Mouse (Mus musculus) embryonic facial prominence, embryonic 10.5 days (tissue): ENCODE measurements around the gene Lrmda. TPM values are rescaled to one million over a fixed set of nuclear protein-coding genes. Genes with fewer than 3 reads are reported as not detected.

Experiments
- DNase-seq: peaks from one replicate; pipeline ENCODE4 v3.0.0-alpha.2; 2017; ENCODE audit warnings: low spot score
- H3K27ac ChIP-seq: fragments of 300-500 bp; sonication (generic); replicated peaks from 2 replicates; pipeline ENCODE4 v1.5.1; 2016; ENCODE audit warnings: mild to moderate bottlenecking
- H3K27me3 ChIP-seq: fragments of 300-500 bp; sonication (generic); replicated peaks from 2 replicates; pipeline ENCODE4 v1.6.1; 2016; ENCODE audit warnings: low read depth, mild to moderate bottlenecking; ENCODE audit not compliant: poor library complexity, severe bottlenecking
- H3K36me3 ChIP-seq: fragments of 300-500 bp; sonication (generic); replicated peaks from 2 replicates; pipeline ENCODE4 v1.6.1; 2016; ENCODE audit warnings: mild to moderate bottlenecking, moderate library complexity
- H3K4me1 ChIP-seq: fragments of 300-500 bp; sonication (generic); 2 replicates; pipeline ENCODE4 v1.6.1; 2016
- H3K4me3 ChIP-seq: fragments of 300-500 bp; sonication (generic); 2 replicates; pipeline ENCODE4 v1.5.1; 2016; ENCODE audit warnings: mild to moderate bottlenecking, moderate library complexity
- H3K9me3 ChIP-seq: fragments of 300-500 bp; sonication (generic); 2 replicates; pipeline ENCODE4 v1.6.1; 2016; ENCODE audit warnings: mild to moderate bottlenecking
- WGBS: fragments of 180-500 bp; shearing (Covaris S2); methylation state at CpG from one replicate; pipeline ENCODE4 v1.1.7; 2016; 5-methylcytosine and 5-hydroxymethylcytosine counted together
- polyA plus RNA-seq: library from polyadenylated mRNA; unstranded; fragments of >200 nt; fragmentation: Nextera tagmentation; extraction: Ambion mirVana; gene quantifications from 2 replicates; pipeline ENCODE4 v1.2.1, GENCODE M21; 2016

Lrmda gene
- polyA plus RNA-seq, 1 experiment from 2014 or later: 0.88 TPM

DNA sequence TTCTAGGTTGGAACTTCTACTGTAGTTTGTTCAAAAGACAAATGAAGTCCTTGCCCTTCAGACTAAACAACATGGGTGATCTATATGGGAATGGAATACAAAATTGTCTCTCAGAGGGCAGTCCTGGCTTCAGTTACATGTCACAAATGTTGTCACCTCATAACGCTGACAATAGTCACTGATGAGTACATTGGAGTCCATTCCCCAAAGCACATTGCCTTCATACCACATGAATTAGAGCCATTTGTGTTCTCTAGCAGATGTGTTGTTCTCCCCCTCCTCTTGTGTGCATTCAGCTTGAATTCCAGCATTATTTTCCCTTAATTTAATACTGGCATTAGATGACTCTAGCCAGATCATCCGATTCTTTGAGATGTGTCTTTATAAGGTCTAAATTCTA lies 883.4 kb downstream of the Lrmda start:
- 93% methylated on average over 2 of the region's 2 CpGs for WGBS
- Histone ChIP-seq H3K27ac (no peak overlapping the region), H3K4me1 (peaks cover 19% of the 10 kb centered on the region), H3K27me3 (no peaks in the 10 kb centered on the region), H3K36me3 (no peaks in the 10 kb centered on the region), H3K9me3 (no peaks in the 10 kb centered on the region), H3K4me3 (no peak overlapping the region)
- no peak for DNase-seq

DNA sequence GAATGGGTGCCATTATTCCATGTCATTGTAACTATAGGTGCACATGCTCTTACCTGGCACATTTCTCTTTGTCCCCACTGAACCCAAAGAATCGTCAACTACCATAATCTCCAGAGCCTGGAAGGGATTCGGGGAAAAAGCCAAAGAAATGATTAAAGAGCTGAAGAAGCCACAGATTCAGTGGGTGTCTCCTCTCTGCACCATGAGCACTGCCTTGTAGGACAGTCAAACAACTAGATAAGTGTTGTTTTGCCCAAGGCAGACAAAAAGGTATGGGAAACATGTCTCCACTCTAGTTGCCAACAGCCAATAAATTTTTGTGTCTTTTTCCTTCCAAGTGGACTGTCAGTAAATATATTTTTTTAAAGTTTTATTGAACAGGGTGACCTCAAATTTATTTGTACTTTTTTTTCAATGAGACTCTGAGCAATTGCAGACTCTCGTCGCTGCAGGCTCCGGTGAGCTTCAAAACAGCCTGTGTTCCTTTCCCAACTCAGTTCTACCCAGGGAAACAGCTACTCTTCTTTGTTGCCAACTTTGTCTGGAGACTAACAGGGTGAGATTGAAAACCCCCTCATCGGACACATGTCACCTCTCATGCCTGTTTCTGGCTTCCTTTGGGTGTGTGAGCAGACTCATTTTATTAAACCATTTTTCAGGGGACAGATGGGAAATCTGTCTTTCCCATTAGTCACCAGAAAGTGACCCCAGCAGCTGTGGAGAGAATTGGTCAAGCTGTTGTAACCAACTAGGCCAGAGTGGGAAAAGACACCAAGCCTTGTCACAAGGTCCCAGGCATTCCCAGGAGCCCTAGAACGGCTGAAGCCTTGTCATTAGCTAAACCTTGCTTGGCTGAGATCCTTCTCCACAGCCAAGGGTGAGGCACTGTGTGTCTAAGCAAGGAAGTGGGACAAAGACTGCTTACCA lies 886.5 kb downstream of the Lrmda start:
- Histone ChIP-seq H3K36me3 (no peaks in the 10 kb centered on the region), H3K9me3 (no peaks in the 10 kb centered on the region), H3K4me3 (no peak overlapping the region), H3K4me1 (peaks cover 24% of the 10 kb centered on the region), H3K27ac (peak overlapping the region; percentile 76; the same call in 1 of the 2 replicates), H3K27me3 (no peaks in the 10 kb centered on the region)
- DNase-seq: no peak
- WGBS: 85% methylated on average over 7 of the region's 7 CpGs

DNA sequence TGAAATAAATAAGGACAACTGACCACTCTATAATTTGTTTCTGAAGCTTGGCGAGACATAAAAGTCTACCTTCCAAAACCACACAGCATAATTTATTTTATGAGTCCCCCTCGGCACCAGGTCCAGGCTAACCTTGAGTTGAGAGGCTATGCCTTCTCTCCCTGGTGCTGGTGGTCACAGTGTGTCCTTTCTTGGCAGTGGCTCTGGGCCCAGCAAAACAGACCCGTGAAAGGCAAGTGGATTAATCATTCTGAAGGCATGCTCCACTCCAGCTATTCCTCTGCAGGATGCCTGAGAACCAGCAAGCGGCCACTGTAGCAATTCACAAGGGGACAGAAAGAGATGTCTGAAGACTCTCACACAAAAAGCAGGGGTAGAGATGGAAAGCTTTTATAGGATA lies 887.2 kb downstream of the Lrmda start:
- no peak for DNase-seq

DNA sequence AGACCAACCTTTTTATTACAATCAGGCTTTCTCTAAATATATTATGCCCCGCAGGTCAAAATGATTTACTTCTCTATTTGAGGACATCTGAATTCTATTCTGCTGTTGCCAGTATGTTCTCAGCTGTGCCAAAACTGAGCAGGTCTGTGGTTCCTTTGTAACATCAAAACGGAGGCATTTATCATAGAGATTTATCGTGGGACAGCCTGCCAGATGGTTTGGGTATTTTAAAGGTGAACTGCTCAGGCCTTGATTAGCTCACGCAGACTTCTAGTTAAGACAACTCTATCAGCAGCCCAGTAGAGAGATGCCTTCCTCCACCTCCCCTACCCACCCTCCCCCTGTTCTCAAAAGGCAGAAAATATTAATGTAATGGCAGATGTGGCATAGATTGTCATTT lies 887.7 kb downstream of the Lrmda start:
- WGBS: 63% methylated on average over 4 of the region's 4 CpGs
- H3K27me3 ChIP-seq: no peaks in the 10 kb centered on the region
- no peaks in the 10 kb centered on the region for H3K36me3 ChIP-seq
- no peak overlapping the region for H3K4me3 ChIP-seq
- peak; percentile 16 for DNase-seq
- H3K27ac ChIP-seq: peak overlapping the region; percentile 16; the same call in 1 of the 2 replicates
- H3K9me3 ChIP-seq: no peaks in the 10 kb centered on the region
- H3K4me1 ChIP-seq: peaks cover 24% of the 10 kb centered on the region

More for the DNA sequence above, 887.2 kb downstream of the Lrmda start:
- Histone ChIP-seq H3K9me3 (no peaks in the 10 kb centered on the region), H3K27ac (peak overlapping the region; percentile 76), H3K27me3 (no peaks in the 10 kb centered on the region), H3K4me1 (peaks cover 24% of the 10 kb centered on the region), H3K4me3 (no peak overlapping the region), H3K36me3 (no peaks in the 10 kb centered on the region)
- 73% methylated on average over 4 of the region's 4 CpGs for WGBS

DNA sequence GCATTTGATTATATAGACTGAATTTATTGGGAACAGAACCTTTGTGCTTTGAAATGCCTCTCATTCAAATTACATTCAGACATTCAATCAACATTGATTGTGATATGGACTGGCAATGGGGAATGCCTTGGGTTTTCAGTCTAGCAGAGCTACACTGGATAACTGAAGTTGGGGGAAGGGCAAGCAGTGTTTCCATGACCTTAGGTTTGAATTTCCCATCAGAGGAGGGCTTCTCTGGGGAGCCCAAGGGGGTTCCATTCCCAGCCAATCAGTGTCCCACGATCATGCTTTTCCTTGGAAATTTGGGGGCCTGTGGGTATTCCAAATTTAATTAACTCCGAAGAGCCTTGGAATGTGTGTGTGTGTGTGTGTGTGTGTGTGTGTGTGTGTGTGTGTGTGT lies 888.5 kb downstream of the Lrmda start:
- Histone ChIP-seq H3K9me3 (no peaks in the 10 kb centered on the region), H3K27me3 (no peaks in the 10 kb centered on the region), H3K4me1 (peaks cover 24% of the 10 kb centered on the region), H3K27ac (peak overlapping the region; percentile 16; the same call in 1 of the 2 replicates), H3K4me3 (no peak overlapping the region), H3K36me3 (no peaks in the 10 kb centered on the region)
- 61% methylated on average over 2 of the region's 2 CpGs for WGBS
- DNase-seq: peak; percentile 63

DNA sequence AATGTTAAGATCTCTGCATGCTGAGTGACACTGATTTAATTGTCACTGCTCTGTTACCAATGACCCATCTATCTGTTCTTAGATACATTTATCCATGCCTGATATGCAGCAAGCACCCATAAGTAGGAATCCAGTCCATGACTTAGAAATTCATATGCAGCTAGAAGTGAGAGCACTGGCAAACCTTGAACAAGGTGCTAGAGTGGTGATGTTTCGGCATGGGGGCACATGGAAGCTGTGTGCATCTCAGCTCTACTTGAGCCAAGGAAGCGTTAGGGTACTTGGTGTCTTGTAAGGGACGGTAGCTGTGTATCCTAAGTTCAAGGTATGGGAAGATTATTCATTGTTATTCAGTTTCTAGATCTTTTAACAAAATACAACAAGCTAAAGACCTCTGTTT lies 896.0 kb downstream of the Lrmda start:
- Histone ChIP-seq H3K27ac (no peak overlapping the region), H3K9me3 (no peaks in the 10 kb centered on the region), H3K4me3 (no peak overlapping the region), H3K27me3 (0 out of 2 replicates have a peak, but pooled peaks cover 5% of the 10 kb centered on the region), H3K4me1 (0 out of 2 replicates have a peak, but pooled peaks cover 2% of the 10 kb centered on the region), H3K36me3 (no peaks in the 10 kb centered on the region)
- 95% methylated on average over 3 of the region's 3 CpGs for WGBS
- DNase-seq: no peak

DNA sequence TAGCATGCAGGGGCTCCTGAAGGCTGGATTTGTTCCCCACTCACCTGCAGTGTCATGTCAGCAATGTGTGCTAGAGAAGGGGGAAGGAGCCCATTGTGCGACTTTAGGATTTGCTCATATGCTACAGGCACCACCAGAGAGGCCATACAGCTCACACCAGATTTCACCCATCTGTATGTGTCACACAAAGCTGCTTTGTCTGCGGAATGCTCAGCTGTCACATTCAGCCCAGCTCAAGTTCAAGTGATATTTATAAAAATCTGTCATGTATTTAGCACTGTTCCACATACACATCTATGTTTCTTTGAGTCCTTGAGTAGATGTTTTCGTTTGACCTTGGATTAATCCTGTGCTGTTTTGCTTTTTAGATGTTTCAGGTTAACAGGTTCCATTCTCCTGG lies 899.0 kb downstream of the Lrmda start:
- no peak for DNase-seq

DNA sequence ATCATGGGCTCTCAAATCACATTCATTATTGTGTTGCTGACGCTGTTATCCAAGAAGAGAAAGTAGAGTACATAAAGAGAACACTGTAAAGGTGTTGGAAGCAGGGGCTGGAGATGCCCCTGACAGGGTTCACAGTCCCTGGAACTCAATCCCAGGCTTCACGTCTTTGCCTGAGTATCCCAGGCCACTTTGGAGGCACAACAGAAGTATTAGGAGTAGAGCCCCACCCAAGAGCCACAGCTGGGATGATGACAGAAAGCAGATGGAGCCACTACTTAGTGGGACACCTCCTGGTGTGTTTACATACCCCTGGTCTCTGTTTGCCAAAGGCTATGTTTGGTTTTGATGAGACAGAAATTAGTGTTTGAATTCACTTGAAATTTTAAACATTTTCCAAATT lies 899.4 kb downstream of the Lrmda start:
- 66% methylated on average over 2 of the region's 2 CpGs for WGBS
- Histone ChIP-seq H3K36me3 (no peaks in the 10 kb centered on the region), H3K9me3 (no peaks in the 10 kb centered on the region), H3K27me3 (0 out of 2 replicates have a peak, but pooled peaks cover 5% of the 10 kb centered on the region), H3K4me3 (no peak overlapping the region), H3K27ac (no peak overlapping the region), H3K4me1 (0 out of 2 replicates have a peak, but pooled peaks cover 7% of the 10 kb centered on the region)
- no peak for DNase-seq

More for the DNA sequence above, 899.0 kb downstream of the Lrmda start:
- Histone ChIP-seq H3K27ac (no peak overlapping the region), H3K9me3 (no peaks in the 10 kb centered on the region), H3K4me1 (0 out of 2 replicates have a peak, but pooled peaks cover 7% of the 10 kb centered on the region), H3K36me3 (no peaks in the 10 kb centered on the region), H3K4me3 (no peak overlapping the region), H3K27me3 (0 out of 2 replicates have a peak, but pooled peaks cover 5% of the 10 kb centered on the region)
- WGBS: 89% methylated on average over 3 of the region's 3 CpGs

DNA sequence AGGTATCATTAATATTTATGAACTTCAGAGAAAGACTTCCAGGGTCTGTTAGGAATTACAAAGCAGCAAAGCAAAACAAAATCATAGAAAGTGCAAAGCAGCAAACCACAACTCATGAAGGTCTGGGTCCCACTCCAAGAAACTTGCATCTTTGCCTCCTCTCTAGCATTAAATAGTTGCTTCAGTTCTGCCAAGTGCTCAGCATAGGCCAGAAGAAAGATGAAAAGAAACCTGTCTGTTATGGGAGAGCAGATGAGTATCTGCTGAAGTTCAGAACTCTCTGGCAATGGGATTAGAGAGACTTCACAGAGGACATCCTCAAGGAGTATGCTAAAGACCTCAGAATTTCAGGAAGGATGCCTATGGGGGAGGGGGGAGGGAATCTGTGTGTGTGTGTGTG lies 901.6 kb downstream of the Lrmda start:
- Histone ChIP-seq H3K27me3 (0 out of 2 replicates have a peak, but pooled peaks cover 5% of the 10 kb centered on the region), H3K36me3 (no peaks in the 10 kb centered on the region), H3K4me3 (no peak overlapping the region), H3K4me1 (0 out of 2 replicates have a peak, but pooled peaks cover 7% of the 10 kb centered on the region), H3K27ac (no peak overlapping the region), H3K9me3 (no peaks in the 10 kb centered on the region)
- no peak for DNase-seq

DNA sequence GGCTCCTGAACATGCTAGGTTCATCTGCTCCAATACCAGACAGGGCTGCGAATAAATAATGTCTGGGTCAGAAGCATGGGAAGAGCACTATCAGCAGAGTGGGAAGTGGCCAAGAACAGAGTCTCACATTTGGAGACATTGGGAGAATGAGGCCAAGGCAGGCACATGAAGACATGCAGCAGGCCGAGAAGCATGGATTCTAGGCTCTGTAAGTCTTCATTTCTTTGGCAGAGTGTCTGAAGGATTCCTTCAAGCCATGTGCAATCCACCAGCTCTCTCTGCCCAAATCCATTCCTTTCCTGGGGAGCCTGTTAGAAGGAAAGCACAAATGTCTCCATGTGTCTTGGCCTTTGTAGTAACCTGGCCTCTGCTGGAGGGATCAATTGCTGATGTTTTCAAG lies 902.3 kb downstream of the Lrmda start:
- no peaks in the 10 kb centered on the region for H3K36me3 ChIP-seq
- H3K4me1 ChIP-seq: 0 out of 2 replicates have a peak, but pooled peaks cover 7% of the 10 kb centered on the region
- no peak for DNase-seq
- 87% methylated on average over 2 of the region's 2 CpGs for WGBS
- no peaks in the 10 kb centered on the region for H3K9me3 ChIP-seq
- no peak overlapping the region for H3K27ac ChIP-seq
- no peak overlapping the region for H3K4me3 ChIP-seq
- H3K27me3 ChIP-seq: 0 out of 2 replicates have a peak, but pooled peaks cover 5% of the 10 kb centered on the region

DNA sequence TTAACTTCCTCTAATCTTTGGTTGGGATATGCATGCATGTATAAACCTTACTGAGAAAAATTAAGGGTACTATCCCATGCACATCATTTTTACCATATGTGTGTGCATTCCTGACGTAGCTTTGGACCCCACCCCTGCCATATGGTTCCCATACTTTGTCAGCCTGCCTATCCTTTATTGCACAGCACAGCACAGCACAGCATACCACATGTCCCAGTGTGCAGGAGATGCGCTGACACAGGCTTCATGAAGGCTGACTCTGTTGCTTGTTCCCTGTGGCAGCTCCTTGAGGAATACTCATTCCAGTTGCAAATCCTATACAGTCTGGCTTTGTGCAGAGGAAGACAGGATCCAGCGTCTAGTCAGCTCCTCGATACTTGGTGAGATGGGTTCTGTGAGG lies 903.1 kb downstream of the Lrmda start:
- no peaks in the 10 kb centered on the region for H3K9me3 ChIP-seq
- WGBS: 80% methylated on average over 4 of the region's 4 CpGs
- 0 out of 2 replicates have a peak, but pooled peaks cover 5% of the 10 kb centered on the region for H3K27me3 ChIP-seq
- DNase-seq: no peak
- H3K36me3 ChIP-seq: no peaks in the 10 kb centered on the region
- H3K27ac ChIP-seq: no peak overlapping the region
- no peak overlapping the region for H3K4me3 ChIP-seq
- H3K4me1 ChIP-seq: 0 out of 2 replicates have a peak, but pooled peaks cover 7% of the 10 kb centered on the region

DNA sequence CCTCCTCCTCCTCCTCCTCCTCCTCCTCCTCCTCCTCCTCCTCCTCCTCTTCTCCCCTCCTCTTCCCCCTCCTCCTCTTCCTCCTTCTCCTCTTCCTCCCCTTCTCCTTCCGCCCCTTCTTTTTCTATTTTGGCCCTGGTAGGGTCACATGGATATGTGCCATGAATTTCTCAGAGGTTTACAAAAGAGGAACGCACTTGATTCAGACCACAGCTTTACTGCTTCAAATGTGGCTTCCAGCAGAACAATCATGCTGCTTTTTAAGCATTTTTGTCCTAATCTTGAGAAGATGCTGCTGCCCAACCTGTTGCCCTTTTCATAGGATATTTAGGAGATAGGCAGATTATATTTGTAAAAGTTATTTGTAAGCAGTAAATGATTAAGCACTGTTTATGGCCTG lies 903.7 kb downstream of the Lrmda start:
- Histone ChIP-seq H3K27me3 (0 out of 2 replicates have a peak, but pooled peaks cover 5% of the 10 kb centered on the region), H3K4me1 (0 out of 2 replicates have a peak, but pooled peaks cover 7% of the 10 kb centered on the region), H3K4me3 (no peak overlapping the region), H3K36me3 (no peaks in the 10 kb centered on the region), H3K27ac (no peak overlapping the region), H3K9me3 (no peaks in the 10 kb centered on the region)
- DNase-seq: no peak
- WGBS: 92% methylated on average over 1 of the region's 2 CpGs

DNA sequence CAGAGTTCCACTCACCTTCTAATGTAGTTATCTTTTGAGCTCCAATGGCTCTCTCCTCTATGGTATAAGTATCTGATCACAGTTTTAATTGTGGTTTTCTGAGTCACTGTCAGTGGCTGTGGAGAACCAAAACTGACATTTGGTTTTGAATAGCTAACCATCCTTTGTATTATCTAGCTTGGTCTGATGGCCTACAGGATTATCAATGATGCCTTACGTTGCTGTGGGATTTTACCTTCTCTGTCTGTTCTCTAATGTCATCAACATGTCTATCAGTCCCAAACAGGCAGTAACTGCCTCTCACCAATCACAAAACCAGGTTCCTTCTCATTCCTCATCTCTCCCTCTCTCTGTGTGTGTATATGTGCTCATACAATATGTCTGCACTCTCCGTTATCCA lies 908.8 kb downstream of the Lrmda start:
- no peaks in the 10 kb centered on the region for H3K4me1 ChIP-seq
- H3K4me3 ChIP-seq: no peak overlapping the region
- no peaks in the 10 kb centered on the region for H3K36me3 ChIP-seq
- no peak overlapping the region for H3K27ac ChIP-seq
- no peak for DNase-seq
- no peaks in the 10 kb centered on the region for H3K27me3 ChIP-seq
- H3K9me3 ChIP-seq: no peaks in the 10 kb centered on the region
- 89% methylated on average over 2 of the region's 2 CpGs for WGBS
